Mouse (Mus musculus) liver, postnatal 0 days (tissue): Measurements from ENCODE around the gene A2ml1. TPM values are rescaled to one million over a fixed set of nuclear protein-coding genes. Genes with fewer than 3 reads are reported as not detected.

Experiments
- ATAC-seq: fragments of 200-750 bp; cut with Nextera tagmentation; 2 replicates; pipeline ENCODE4 v1.8.0; 2017; ENCODE audit warnings: mild to moderate bottlenecking, moderate library complexity
- DNase-seq: peaks from one replicate; pipeline ENCODE4 v3.0.0-alpha.2; 2016
- H3K27ac ChIP-seq: fragments of 300-500 bp; sonication (generic); 2 replicates; pipeline ENCODE4 v1.5.1; 2014; ENCODE audit warnings: antibody characterized with exemption, moderate library complexity, mild to moderate bottlenecking, low read depth
- H3K27me3 ChIP-seq: fragments of 300-500 bp; sonication (generic); 2 replicates; pipeline ENCODE4 v1.6.1; 2014; ENCODE audit warnings: low read length, control low read depth, mixed read lengths; ENCODE audit not compliant: insufficient read depth
- H3K36me3 ChIP-seq: fragments of 300-500 bp; sonication (generic); replicated peaks from 2 replicates; pipeline ENCODE4 v1.6.1; 2014; ENCODE audit warnings: mild to moderate bottlenecking, control low read depth, low read length, moderate library complexity, mixed read lengths; ENCODE audit not compliant: insufficient read depth
- H3K4me1 ChIP-seq: fragments of 300-500 bp; sonication (generic); 2 replicates; pipeline ENCODE4 v1.6.1; 2014; ENCODE audit warnings: antibody characterized with exemption, mild to moderate bottlenecking, control low read depth; ENCODE audit not compliant: insufficient read depth
- H3K4me2 ChIP-seq: fragments of 300-500 bp; sonication (generic); 2 replicates; pipeline ENCODE4 v1.6.1; 2014; ENCODE audit warnings: low read depth, mild to moderate bottlenecking, low read length, moderate library complexity, mixed read lengths
- H3K4me3 ChIP-seq: fragments of 300-500 bp; sonication (generic); 2 replicates; pipeline ENCODE4 v1.5.1; 2014; ENCODE audit warnings: low read depth, low read length
- H3K9ac ChIP-seq: fragments of 300-500 bp; sonication (generic); replicated peaks from 2 replicates; pipeline ENCODE4 v1.6.1; 2014; ENCODE audit warnings: mild to moderate bottlenecking, moderate library complexity
- H3K9me3 ChIP-seq: fragments of 300-500 bp; sonication (generic); 2 replicates; pipeline ENCODE4 v1.6.1; 2016; ENCODE audit warnings: mild to moderate bottlenecking, control low read depth, low read length, mixed read lengths
- CTCF ChIP-seq: sonication (generic); IDR thresholded peaks from 2 replicates; pipeline ENCODE4 v1.5.1; 2016; ENCODE audit warnings: antibody characterized with exemption, low read depth
- EP300 ChIP-seq: IDR thresholded peaks from 2 replicates; pipeline ENCODE4 v1.6.1; 2016; ENCODE audit warnings: antibody characterized with exemption, low read depth, mild to moderate bottlenecking
- WGBS: fragments of 180-500 bp; shearing (Covaris S2); extraction: QIAGEN DNeasy Blood & Tissue Kit; methylation state at CpG from one replicate; pipeline ENCODE4 v1.1.7; 2014; ENCODE audit not compliant: insufficient replicate concordance; 5-methylcytosine and 5-hydroxymethylcytosine counted together
- polyA plus RNA-seq: library from polyadenylated mRNA; unstranded; fragments of >200 nt; fragmentation: Nextera tagmentation; extraction: Ambion mirVana; gene quantifications from 2 replicates; pipeline ENCODE4 v1.2.1, GENCODE M21; 2015

A2ml1 gene
- polyA plus RNA-seq, 1 experiment from 2014 or later, result 29.7 TPM

- no peaks in the 10 kb centered on the region for H3K9me3 ChIP-seq
- H3K27ac ChIP-seq, result no peak overlapping the region
- peak overlapping the region; percentile 48 for H3K4me2 ChIP-seq
- 0 out of 2 replicates have a peak overlapping the region, but pooled peaks have one; percentile 13 for H3K4me3 ChIP-seq
- DNase-seq (peak; percentile 43), ATAC-seq (peak; percentile 51; the same call in 1 of the 2 replicates)
- no peaks in the 10 kb centered on the region for H3K4me1 ChIP-seq
- TF ChIP-seq CTCF (no peak), EP300 (no peak)
- H3K9ac ChIP-seq, result no peak overlapping the region
- no peaks in the 10 kb centered on the region for H3K27me3 ChIP-seq
- H3K36me3 ChIP-seq, result no peaks in the 10 kb centered on the region
- WGBS, result 66% methylated on average over 13 of the region's 13 CpGs
Measured at GRCm38 (mm10) chr6:128543226-128543625, 38.2 kb downstream of the A2ml1 start.

GRCm38 (mm10) chr6:128535250-128535649 lies 46.2 kb downstream of the A2ml1 start:
- no peak for TF ChIP-seq CTCF
- TF ChIP-seq EP300, result no peak
- WGBS, result 69% methylated on average over 2 of the region's 2 CpGs

DNA sequence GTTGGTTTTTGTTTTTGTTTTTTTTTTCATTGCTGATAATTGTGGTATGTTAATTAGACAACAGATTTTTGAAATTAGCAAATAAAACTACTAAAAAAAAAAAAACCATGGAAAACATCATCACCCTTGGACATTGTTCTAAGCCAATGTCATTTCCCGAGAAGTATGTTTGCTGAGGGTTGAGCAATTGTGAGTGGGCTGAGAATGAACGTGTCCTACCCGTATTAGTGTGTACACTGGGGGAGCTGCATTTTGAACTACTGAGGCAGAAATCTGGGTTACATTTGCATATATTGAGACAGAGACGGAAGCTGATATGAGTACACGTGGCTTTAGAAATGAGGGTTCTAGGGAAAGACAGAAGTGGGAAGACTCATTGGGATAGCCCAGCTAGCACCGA lies 48.1 kb downstream of the A2ml1 start:
- H3K36me3 ChIP-seq, result no peaks in the 10 kb centered on the region
- no peaks in the 10 kb centered on the region for H3K27me3 ChIP-seq
- H3K4me1 ChIP-seq, result no peaks in the 10 kb centered on the region
- DNase-seq (no peak), ATAC-seq (peak; percentile 72)
- H3K9ac ChIP-seq, result no peak overlapping the region
- no peak overlapping the region for H3K4me3 ChIP-seq
- no peaks in the 10 kb centered on the region for H3K9me3 ChIP-seq
- 63% methylated on average over 6 of the region's 6 CpGs for WGBS
- peak overlapping the region; percentile 82 for H3K27ac ChIP-seq
- H3K4me2 ChIP-seq, result 0 out of 2 replicates have a peak overlapping the region, but pooled peaks have one; percentile 48
- no peak for TF ChIP-seq CTCF
- no peak for TF ChIP-seq EP300

More at GRCm38 (mm10) chr6:128535250-128535649, 46.2 kb downstream of the A2ml1 start:
- Histone ChIP-seq H3K27ac (0 out of 2 replicates have a peak overlapping the region, but pooled peaks have one; percentile 48), H3K4me3 (no peak overlapping the region), H3K9me3 (no peaks in the 10 kb centered on the region), H3K4me2 (no peak overlapping the region), H3K9ac (no peak overlapping the region), H3K4me1 (no peaks in the 10 kb centered on the region), H3K27me3 (no peaks in the 10 kb centered on the region), H3K36me3 (no peaks in the 10 kb centered on the region)
- no peak for DNase-seq
- no peak for ATAC-seq

DNA sequence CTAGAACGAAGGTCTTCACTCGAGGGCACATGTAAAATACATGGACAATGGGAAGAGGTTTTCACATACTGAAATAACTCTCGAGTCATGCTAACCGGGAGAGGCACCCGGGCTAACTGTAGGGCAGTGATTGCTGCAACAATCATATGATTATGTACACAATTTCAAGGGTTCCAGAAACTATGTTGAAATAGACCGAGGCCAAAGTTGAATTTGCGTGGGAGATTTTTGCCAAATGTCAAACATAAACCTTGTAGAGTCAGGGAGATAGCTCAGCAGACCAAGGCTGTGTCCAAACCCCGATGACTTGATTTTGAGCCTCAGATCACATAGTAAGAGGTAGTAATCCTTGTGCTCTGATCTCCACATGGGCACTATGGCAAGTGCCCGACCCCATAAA lies 48.7 kb downstream of the A2ml1 start:
- H3K4me1 ChIP-seq, result no peaks in the 10 kb centered on the region
- WGBS, result 53% methylated on average over 9 of the region's 9 CpGs
- ATAC-seq, result peak; percentile 78
- H3K9me3 ChIP-seq, result no peaks in the 10 kb centered on the region
- H3K9ac ChIP-seq, result no peak overlapping the region
- H3K36me3 ChIP-seq, result no peaks in the 10 kb centered on the region
- no peaks in the 10 kb centered on the region for H3K27me3 ChIP-seq
- H3K27ac ChIP-seq, result peak overlapping the region; percentile 82
- H3K4me2 ChIP-seq, result 0 out of 2 replicates have a peak overlapping the region, but pooled peaks have one; percentile 48
- peak; percentile 56; the same call in 1 of the 2 replicates for TF ChIP-seq EP300
- TF ChIP-seq CTCF, result no peak
- peak; percentile 24 for DNase-seq
- H3K4me3 ChIP-seq, result no peak overlapping the region

DNA sequence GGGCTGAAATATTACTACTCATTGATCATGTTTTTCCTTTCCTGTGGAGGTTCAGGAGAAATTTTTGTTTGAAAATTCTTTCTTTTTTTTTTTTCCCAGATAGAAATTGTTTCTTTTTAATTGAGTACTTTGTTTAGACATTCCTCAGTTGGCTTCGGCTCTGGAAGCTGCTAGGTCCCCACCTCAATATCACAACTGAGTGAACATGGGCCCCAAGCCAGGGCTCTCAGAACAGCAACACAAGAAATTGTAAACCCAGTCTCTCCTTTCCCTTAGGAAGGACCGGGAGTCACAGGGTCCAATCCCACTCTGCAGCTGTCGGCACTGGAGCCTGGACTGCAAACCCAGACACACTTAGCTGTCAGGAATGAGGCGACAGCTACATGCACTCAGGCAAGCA lies 52.9 kb downstream of the A2ml1 start:
- DNase-seq, result no peak
- no peak overlapping the region for H3K4me3 ChIP-seq
- no peak overlapping the region for H3K9ac ChIP-seq
- no peak for TF ChIP-seq CTCF
- no peak for TF ChIP-seq EP300
- no peaks in the 10 kb centered on the region for H3K27me3 ChIP-seq
- H3K9me3 ChIP-seq, result peaks cover 7% of the 10 kb centered on the region
- H3K36me3 ChIP-seq, result no peaks in the 10 kb centered on the region
- no peak for ATAC-seq
- 65% methylated on average over 4 of the region's 4 CpGs for whole genome bisulfite sequencing
- H3K4me2 ChIP-seq, result no peak overlapping the region
- H3K27ac ChIP-seq, result 0 out of 2 replicates have a peak overlapping the region, but pooled peaks have one; percentile 11
- no peaks in the 10 kb centered on the region for H3K4me1 ChIP-seq

DNA sequence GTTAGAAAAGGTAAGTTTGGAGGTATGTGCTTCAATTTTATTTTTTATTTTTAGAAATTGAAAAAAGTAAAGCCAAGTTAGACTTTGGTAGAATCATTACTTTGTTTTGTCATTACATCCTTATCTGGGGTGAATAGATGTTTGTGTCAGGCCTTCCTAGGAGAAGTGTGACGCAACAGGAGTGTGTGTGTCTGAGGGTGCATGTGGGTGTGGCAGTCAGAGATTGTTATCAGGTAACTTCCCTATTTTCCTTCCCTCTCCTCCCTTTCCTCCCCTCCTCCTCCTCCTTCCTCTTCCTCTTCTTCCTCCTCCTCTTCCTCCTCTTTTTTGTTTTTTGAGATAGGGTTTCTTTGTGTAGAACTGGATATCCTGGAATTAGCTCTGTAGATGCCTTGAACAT lies 54.3 kb downstream of the A2ml1 start:
- H3K27me3 ChIP-seq, result no peaks in the 10 kb centered on the region
- TF ChIP-seq CTCF (no peak), EP300 (no peak)
- no peak overlapping the region for H3K4me3 ChIP-seq
- ATAC-seq (peak; percentile 64), DNase-seq (no peak)
- peak overlapping the region; percentile 90 for H3K27ac ChIP-seq
- peak overlapping the region; percentile 16; the same call in 1 of the 2 replicates for H3K4me2 ChIP-seq
- no peak overlapping the region for H3K9ac ChIP-seq
- whole genome bisulfite sequencing, result 13% methylated on average over 1 of the region's 1 CpGs
- peaks cover 7% of the 10 kb centered on the region for H3K9me3 ChIP-seq
- H3K4me1 ChIP-seq, result no peaks in the 10 kb centered on the region
- H3K36me3 ChIP-seq, result peaks cover 2% of the 10 kb centered on the region; the same call in 1 of the 2 replicates
